Mouse (Mus musculus) heart, embryonic 14.5 days (tissue): Measurements from ENCODE around the gene Olfr93. TPM values are rescaled to one million over a fixed set of nuclear protein-coding genes. Genes with fewer than 3 reads are reported as not detected.
"Not testable (repeated sequence)": the region's sequence is repeated elsewhere in the genome, so short reads cannot be mapped to it uniquely, and the experiment has no call there.

Experiments
- ATAC-seq: fragments of 200-750 bp; cut with Nextera tagmentation; 2 replicates; pipeline ENCODE4 v1.8.0; 2017; ENCODE audit warnings: low read depth, moderate TSS enrichment; ENCODE audit not compliant: insufficient number of reproducible peaks, insufficient read depth, low FRiP score
- H3K27ac ChIP-seq, 2 experiments: fragments of 200-500 bp in 1 of 2; fragments of 300-500 bp in 1 of 2; sonication (generic) in 1 of 2; replicated peaks in 1 of 2; 2 replicates each; pipeline ENCODE4 v1.5.1; 2012 to 2014; ENCODE audit warnings: low read depth in 2 of 2, low read length in 2 of 2, control low read depth in 1 of 2, mild to moderate bottlenecking in 1 of 2, mixed read lengths in 1 of 2; ENCODE audit not compliant: control insufficient read depth in 1 of 2, insufficient read depth in 1 of 2
- H3K27me3 ChIP-seq: fragments of 300-500 bp; sonication (generic); 2 replicates; pipeline ENCODE4 v1.6.1; 2014; ENCODE audit warnings: mild to moderate bottlenecking, low read length, control low read depth; ENCODE audit not compliant: control insufficient read depth, insufficient read depth
- H3K36me3 ChIP-seq: fragments of 300-500 bp; sonication (generic); 2 replicates; pipeline ENCODE4 v1.6.1; 2014; ENCODE audit warnings: mild to moderate bottlenecking, control low read depth, low read length, mixed read lengths; ENCODE audit not compliant: control insufficient read depth, insufficient read depth
- H3K4me1 ChIP-seq, 2 experiments: fragments of 200-500 bp in 1 of 2; fragments of 300-500 bp in 1 of 2; sonication (generic) in 1 of 2; 2 replicates each; pipeline ENCODE4 v1.6.1; 2012 to 2014; ENCODE audit warnings: low read length in 2 of 2, control low read depth in 1 of 2, mixed read lengths in 1 of 2; ENCODE audit not compliant: control insufficient read depth in 2 of 2, insufficient read depth in 2 of 2
- H3K4me2 ChIP-seq: fragments of 300-500 bp; sonication (generic); 2 replicates; pipeline ENCODE4 v1.6.1; 2014; ENCODE audit warnings: mild to moderate bottlenecking, low read length
- H3K4me3 ChIP-seq, 2 experiments: fragments of 200-500 bp in 1 of 2; fragments of 300-500 bp in 1 of 2; sonication (generic) in 1 of 2; 2 replicates each; pipeline ENCODE4 v1.5.1; 2012 to 2014; ENCODE audit warnings: low read length in 2 of 2, mild to moderate bottlenecking in 2 of 2, control low read depth in 1 of 2, low read depth in 1 of 2, moderate library complexity in 1 of 2; ENCODE audit not compliant: control insufficient read depth in 1 of 2, insufficient read depth in 1 of 2
- H3K9ac ChIP-seq: fragments of 300-500 bp; sonication (generic); 2 replicates; pipeline ENCODE4 v1.6.1; 2014; ENCODE audit warnings: mild to moderate bottlenecking, low read length
- H3K9me3 ChIP-seq: fragments of 300-500 bp; sonication (generic); 2 replicates; pipeline ENCODE4 v1.6.1; 2016; ENCODE audit warnings: low read length, control low read depth; ENCODE audit not compliant: control insufficient read depth
- WGBS: fragments of 180-500 bp; shearing (Covaris S2); extraction: QIAGEN DNeasy Blood & Tissue Kit; methylation state at CpG from one replicate; pipeline ENCODE4 v1.1.7; 2014; 5-methylcytosine and 5-hydroxymethylcytosine counted together
- polyA plus RNA-seq: library from polyadenylated mRNA; unstranded; fragments of >200 nt; fragmentation: Nextera tagmentation; extraction: Ambion mirVana; gene quantifications from 2 replicates; pipeline ENCODE4 v1.2.1, GENCODE M21; 2014

Gene Olfr93
- polyA plus RNA-seq, 1 experiment from 2014 or later, result not detected

GRCm38 (mm10) chr17:37193032-37193431, 31.7 kb upstream of the Olfr93 start:
- Histone ChIP-seq H3K4me3 (no peak overlapping the region), H3K27ac (no peak overlapping the region), H3K9ac (no peak overlapping the region), H3K9me3 (no peaks in the 10 kb centered on the region), H3K4me1 (peaks cover 0 to 11% of the 10 kb centered on the region in 2 experiments; a peak in 2 of 4 replicates), H3K36me3 (no peaks in the 10 kb centered on the region), H3K4me2 (no peak overlapping the region), H3K27me3 (peaks cover 34% of the 10 kb centered on the region)
- ATAC-seq, result no peak

- Histone ChIP-seq H3K9me3 (no peaks in the 10 kb centered on the region), H3K27me3 (peaks cover 12% of the 10 kb centered on the region), H3K36me3 (no peaks in the 10 kb centered on the region), H3K4me2 (no peak overlapping the region), H3K27ac (no peak overlapping the region), H3K4me3 (no peak overlapping the region), H3K9ac (no peak overlapping the region), H3K4me1 (no peaks in the 10 kb centered on the region)
- 31% methylated on average over 2 of the region's 2 CpGs for WGBS
- no peak for ATAC-seq
Measured at GRCm38 (mm10) chr17:37190711-37191110, 29.4 kb upstream of the Olfr93 start.

GRCm38 (mm10) chr17:37185474-37185873, 24.2 kb upstream of the Olfr93 start:
- Histone ChIP-seq H3K36me3 (no peaks in the 10 kb centered on the region), H3K4me2 (no peak overlapping the region), H3K9ac (no peak overlapping the region), H3K27ac (no peak overlapping the region), H3K4me1 (no peaks in the 10 kb centered on the region), H3K9me3 (no peaks in the 10 kb centered on the region), H3K27me3 (no peaks in the 10 kb centered on the region), H3K4me3 (no peak overlapping the region)
- ATAC-seq, result no peak
- 25% methylated on average over 6 of the region's 6 CpGs for WGBS

GRCm38 (mm10) chr17:37131366-37131765, 29.9 kb downstream of the Olfr93 start:
- not testable (repeated sequence) for H3K27me3 ChIP-seq, H3K9me3 ChIP-seq, H3K36me3 ChIP-seq, H3K4me3 ChIP-seq, H3K9ac ChIP-seq, ATAC-seq, H3K27ac ChIP-seq, H3K4me2 ChIP-seq, H3K4me1 ChIP-seq
- 61% methylated on average over 4 of the region's 4 CpGs for WGBS

DNA sequence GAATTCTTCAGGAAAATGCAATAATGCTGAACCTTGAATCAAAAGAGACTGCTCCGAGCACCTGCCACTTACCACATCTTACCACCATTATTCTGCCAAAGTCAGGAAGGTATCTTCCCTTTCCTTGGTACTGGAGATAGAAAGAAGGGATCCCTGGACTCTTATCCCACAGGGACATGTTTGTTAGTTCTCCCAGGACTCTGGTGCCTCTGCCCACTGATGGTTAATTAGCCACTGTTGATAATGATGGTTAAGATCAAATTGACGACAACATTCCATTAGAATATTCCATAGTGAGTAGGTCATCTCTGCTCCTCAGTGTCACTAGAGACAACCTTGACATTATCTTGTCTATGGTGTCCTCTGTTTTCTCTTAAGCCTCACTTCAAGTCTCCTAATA, 41.3 kb downstream of the Olfr93 start, which contains the start of gene Olfr92:
Olfr92 (minus strand) TSS at position 101 of the 400 bp plus-strand sequence.
- no peak within 1 kb of the TSS for H3K4me2 ChIP-seq
- no peak for ATAC-seq
- H3K9ac ChIP-seq, result no peak within 1 kb of the TSS
- no peaks in the 10 kb centered on the region for H3K27me3 ChIP-seq
- no peak within 1 kb of the TSS for H3K27ac ChIP-seq
- no peaks in the 10 kb centered on the region for H3K9me3 ChIP-seq
- H3K4me3 ChIP-seq, result no peak within 1 kb of the TSS
- 76% methylated on average over 2 of the region's 2 CpGs for WGBS
- no peaks in the 10 kb centered on the region for H3K36me3 ChIP-seq
- no peaks in the 10 kb centered on the region for H3K4me1 ChIP-seq

- H3K27ac ChIP-seq, result no peak within 1 kb of the TSS
- no peaks in the 10 kb centered on the region for H3K4me1 ChIP-seq
- no peak for ATAC-seq
- H3K4me3 ChIP-seq, result no peak within 1 kb of the TSS
- H3K27me3 ChIP-seq, result no peaks in the 10 kb centered on the region
- H3K9ac ChIP-seq, result no peak within 1 kb of the TSS
- WGBS, result 67% methylated on average over 1 of the region's 1 CpGs
- H3K4me2 ChIP-seq, result no peak within 1 kb of the TSS
- no peaks in the 10 kb centered on the region for H3K36me3 ChIP-seq
- H3K9me3 ChIP-seq, result no peaks in the 10 kb centered on the region
Measured at GRCm38 (mm10) chr17:37098178-37098577, 63.1 kb downstream of the Olfr93 start, which contains the start of gene Olfr91. Gene Olfr91, minus strand, starts transcription at chr17:37098278.

- no peak overlapping the region for H3K4me2 ChIP-seq
- no peaks in the 10 kb centered on the region for H3K9me3 ChIP-seq
- no peaks in the 10 kb centered on the region for H3K4me1 ChIP-seq
- H3K27me3 ChIP-seq, result no peaks in the 10 kb centered on the region
- no peak overlapping the region for H3K27ac ChIP-seq
- H3K9ac ChIP-seq, result no peak overlapping the region
- 71% methylated on average over 5 of the region's 5 CpGs for WGBS
- no peak for ATAC-seq
- H3K36me3 ChIP-seq, result no peaks in the 10 kb centered on the region
- H3K4me3 ChIP-seq, result no peak overlapping the region
Measured at GRCm38 (mm10) chr17:37093289-37093688, 68.0 kb downstream of the Olfr93 start.

DNA sequence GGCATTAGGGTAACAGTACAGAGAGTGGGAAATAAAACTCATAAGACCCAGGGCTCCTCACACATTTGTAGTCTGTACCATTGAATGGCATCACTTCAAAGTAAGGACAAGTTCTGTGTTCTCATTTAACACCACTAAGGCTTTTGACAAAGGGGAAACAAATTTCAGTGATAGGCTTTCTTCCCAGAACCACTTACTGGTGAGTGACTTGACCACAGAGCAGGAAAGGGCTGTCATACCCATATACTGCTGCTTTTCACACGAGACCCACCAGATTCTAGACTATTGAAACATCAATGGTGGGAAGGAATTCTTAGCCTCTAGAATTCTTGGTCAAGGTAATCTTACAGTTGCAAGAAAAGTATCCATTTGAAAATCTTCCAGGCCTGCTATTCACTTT, 69.1 kb downstream of the Olfr93 start:
- WGBS, result 53% methylated on average over 1 of the region's 1 CpGs
- ATAC-seq, result no peak
- no peak overlapping the region for H3K4me2 ChIP-seq
- no peak overlapping the region for H3K4me3 ChIP-seq
- no peak overlapping the region for H3K27ac ChIP-seq
- H3K9ac ChIP-seq, result no peak overlapping the region
- H3K27me3 ChIP-seq, result no peaks in the 10 kb centered on the region
- no peaks in the 10 kb centered on the region for H3K9me3 ChIP-seq
- no peaks in the 10 kb centered on the region for H3K36me3 ChIP-seq
- H3K4me1 ChIP-seq, result no peaks in the 10 kb centered on the region
